8 mouse cellular contexts compared by ENCODE assay signal in genomic region chr19:9982852-9983542, GRCm38 (mm10). TPM values are rescaled to one million over a fixed set of nuclear protein-coding genes. Genes with fewer than 3 reads are reported as not detected.
DNase-seq lines count a peak whose midpoint lies in the region; ATAC-seq and TF ChIP-seq lines count a peak whose summit lies in the region.

No protein-coding gene starts in this region.

- H3K36me3 ChIP-seq in embryonic facial prominence, embryonic 10.5 days (replicated peaks), result peaks cover 32% of the 10 kb centered on the region
- peaks cover 27% of the 10 kb centered on the region for H3K36me3 ChIP-seq in kidney, embryonic 14.5 days (ENCODE audit: control insufficient read depth, insufficient read depth, low read length)
- H3K36me3 ChIP-seq in lung, embryonic 14.5 days (ENCODE audit: insufficient read depth), result peaks cover 23% of the 10 kb centered on the region

- WGBS in embryonic facial prominence, embryonic 10.5 days, result 1% methylated on average over 31 of the region's 31 CpGs
- under 1% methylated on average over 31 of the region's 31 CpGs for WGBS in kidney, embryonic 14.5 days
- whole genome bisulfite sequencing in lung, embryonic 14.5 days, result under 1% methylated on average over 31 of the region's 31 CpGs

- ATAC-seq in kidney, embryonic 14.5 days (ENCODE audit: low FRiP score, low TSS enrichment), result peak; percentile 80
- ATAC-seq in lung, embryonic 14.5 days (ENCODE audit: insufficient read depth), result peak; percentile 79

- peak; percentile 90 for DNase-seq in 416B (ENCODE audit: low read depth)
- peak; percentile 78 for DNase-seq in R1 (ENCODE audit: low read depth, low spot score)
- DNase-seq in embryonic facial prominence, embryonic 10.5 days (ENCODE audit: low spot score), result peak; percentile 79
- DNase-seq in heart, adult 8-10 months (ENCODE audit: low spot score), result peak; percentile 63
- peak; percentile 72 for DNase-seq in lung, embryonic 14.5 days
- DNase-seq in ovary, adult 18-20 months (ENCODE audit: low spot score), result peak; percentile 54
- DNase-seq in thymus, postnatal 4 days, result peak; percentile 81

- no peaks in the 10 kb centered on the region for H3K9me3 ChIP-seq in embryonic facial prominence, embryonic 10.5 days
- H3K9me3 ChIP-seq in kidney, embryonic 14.5 days (ENCODE audit: control insufficient read depth, low read length), result no peaks in the 10 kb centered on the region
- no peaks in the 10 kb centered on the region for H3K9me3 ChIP-seq in lung, embryonic 14.5 days (ENCODE audit: low read depth, low read length)

- TF ChIP-seq CTCF in lung, embryonic 14.5 days (IDR thresholded peaks at IDR 0.05; ENCODE audit: low read depth), result no peak; the same call in 1 of the 2 replicates

- H3K9ac ChIP-seq in kidney, embryonic 14.5 days (ENCODE audit: low read depth, low read length), result peak overlapping the region; percentile 91
- peak overlapping the region; percentile 89 for H3K9ac ChIP-seq in lung, embryonic 14.5 days

- peak overlapping the region; percentile 89 for H3K4me3 ChIP-seq in embryonic facial prominence, embryonic 10.5 days
- peak overlapping the region; percentile 91 for H3K4me3 ChIP-seq in kidney, embryonic 14.5 days (ENCODE audit: low read length)
- peak overlapping the region; percentile 86 for H3K4me3 ChIP-seq in lung, embryonic 14.5 days (ENCODE audit: low read depth, low read length)

- no peaks in the 10 kb centered on the region for H3K27me3 ChIP-seq in embryonic facial prominence, embryonic 10.5 days (replicated peaks; ENCODE audit: low read depth, poor library complexity, severe bottlenecking)
- no peaks in the 10 kb centered on the region for H3K27me3 ChIP-seq in kidney, embryonic 14.5 days (ENCODE audit: control insufficient read depth, insufficient read depth, low read length)
- no peaks in the 10 kb centered on the region for H3K27me3 ChIP-seq in lung, embryonic 14.5 days (ENCODE audit: insufficient read depth, low read length)

- peaks cover 43% of the 10 kb centered on the region for H3K4me1 ChIP-seq in embryonic facial prominence, embryonic 10.5 days
- H3K4me1 ChIP-seq in kidney, embryonic 14.5 days (ENCODE audit: control insufficient read depth, insufficient read depth, low read length), result peaks cover 6% of the 10 kb centered on the region
- H3K4me1 ChIP-seq in lung, embryonic 14.5 days (ENCODE audit: insufficient read depth), result peaks cover 17% of the 10 kb centered on the region

- peak overlapping the region; percentile 90 for H3K4me2 ChIP-seq in kidney, embryonic 14.5 days (replicated peaks; ENCODE audit: low read depth, low read length)
- peak overlapping the region; percentile 75 for H3K4me2 ChIP-seq in lung, embryonic 14.5 days

- H3K27ac ChIP-seq in embryonic facial prominence, embryonic 10.5 days (replicated peaks), result peak overlapping the region; percentile 94
- H3K27ac ChIP-seq in kidney, embryonic 14.5 days (ENCODE audit: low read depth, low read length), result peak overlapping the region; percentile 95
- peak overlapping the region; percentile 94 for H3K27ac ChIP-seq in lung, embryonic 14.5 days (ENCODE audit: low read depth)

RNA-seq across cellular contexts. Expression of gene Fth1, which starts 2.6 kb away (rescaled TPM):
- 1,291 and 1,338 TPM in 2 replicates for polyA plus RNA-seq in embryonic facial prominence, embryonic 10.5 days (2016; fragmentation: Nextera tagmentation; extraction: Ambion mirVana)
- 1,000 to 10,000 TPM; 2,773 to 3,210 (median 2,950) TPM for total RNA-seq in heart, adult 8-10 months (2022)
- 1,412 and 1,461 TPM in 2 replicates for polyA plus RNA-seq in kidney, embryonic 14.5 days (2014; fragmentation: Nextera tagmentation; extraction: Ambion mirVana)
- polyA plus RNA-seq in lung, embryonic 14.5 days (2014; fragmentation: Nextera tagmentation; extraction: Ambion mirVana), result 1,651 and 1,692 TPM in 2 replicates

RNA-seq across cellular contexts. Expression of gene Best1, which starts 18.4 kb away (rescaled TPM):
- 1.6 TPM in 2 replicates for polyA plus RNA-seq in embryonic facial prominence, embryonic 10.5 days (2016; fragmentation: Nextera tagmentation; extraction: Ambion mirVana)
- under 1 TPM in 2 of 4 experiments, not detected in 2; 0.14 to 0.65 TPM for total RNA-seq in heart, adult 8-10 months (2022)
- 1.1 and 1.2 TPM in 2 replicates for polyA plus RNA-seq in kidney, embryonic 14.5 days (2014; fragmentation: Nextera tagmentation; extraction: Ambion mirVana)
- polyA plus RNA-seq in lung, embryonic 14.5 days (2014; fragmentation: Nextera tagmentation; extraction: Ambion mirVana), result 1.0 and 1.4 TPM in 2 replicates

RNA-seq across cellular contexts. Expression of gene Rab3il1, which starts 18.5 kb away (rescaled TPM):
- polyA plus RNA-seq in embryonic facial prominence, embryonic 10.5 days (2016; fragmentation: Nextera tagmentation; extraction: Ambion mirVana), result 51.7 and 57.4 TPM in 2 replicates
- 1 to 10 TPM; 6.3 to 8.1 (median 7.5) TPM for total RNA-seq in heart, adult 8-10 months (2022)
- polyA plus RNA-seq in kidney, embryonic 14.5 days (2014; fragmentation: Nextera tagmentation; extraction: Ambion mirVana), result 20.3 and 26.2 TPM in 2 replicates
- polyA plus RNA-seq in lung, embryonic 14.5 days (2014; fragmentation: Nextera tagmentation; extraction: Ambion mirVana), result 30.9 and 34.0 TPM in 2 replicates

RNA-seq across cellular contexts. Expression of gene Fads3, which starts 58.4 kb away (rescaled TPM):
- polyA plus RNA-seq in embryonic facial prominence, embryonic 10.5 days (2016; fragmentation: Nextera tagmentation; extraction: Ambion mirVana), result 4.0 and 4.3 TPM in 2 replicates
- 10 to 100 TPM; 34.9 to 43.8 (median 37.4) TPM for total RNA-seq in heart, adult 8-10 months (2022)
- 8.3 and 10.4 TPM in 2 replicates for polyA plus RNA-seq in kidney, embryonic 14.5 days (2014; fragmentation: Nextera tagmentation; extraction: Ambion mirVana)
- polyA plus RNA-seq in lung, embryonic 14.5 days (2014; fragmentation: Nextera tagmentation; extraction: Ambion mirVana), result 31.1 and 38.8 TPM in 2 replicates

Comparison
In these comparisons a context has a peak if more than half of its experiments do, and no peak if none do; other contexts are left out.
1. Peak in every context shown above with its lines: DNase-seq, ATAC-seq, H3K4me3 ChIP-seq and H3K27ac ChIP-seq.